Mouse (Mus musculus) ES-Bruce4 (cell line): ENCODE data around the gene Artn. TPM values are rescaled to one million over a fixed set of nuclear protein-coding genes. Genes with fewer than 3 reads are reported as not detected.

Source experiments
- H3K27ac ChIP-seq: 2 replicates; pipeline ENCODE4 v1.5.1; 2012; ENCODE audit warnings: low read length, inconsistent platforms; ENCODE audit not compliant: insufficient read depth
- H3K27me3 ChIP-seq: 2 replicates; pipeline ENCODE4 v1.6.1; 2012; ENCODE audit warnings: mild to moderate bottlenecking, low read length, inconsistent platforms; ENCODE audit not compliant: control insufficient read depth, poor library complexity, insufficient read depth, severe bottlenecking
- H3K36me3 ChIP-seq: 2 replicates; pipeline ENCODE4 v1.6.1; 2012; ENCODE audit warnings: inconsistent platforms, mild to moderate bottlenecking, low read length, moderate library complexity; ENCODE audit not compliant: control insufficient read depth, poor library complexity, insufficient read depth, severe bottlenecking
- H3K4me1 ChIP-seq: one replicate; pipeline ENCODE4 v1.8.1; 2011; ENCODE audit warnings: low read length; ENCODE audit not compliant: control insufficient read depth, insufficient read depth
- H3K4me3 ChIP-seq: 2 replicates; pipeline ENCODE4 v1.5.1; 2011; ENCODE audit warnings: low read depth, mild to moderate bottlenecking, low read length
- H3K9ac ChIP-seq: 2 replicates; pipeline ENCODE4 v1.6.1; 2012; ENCODE audit warnings: low read depth, mild to moderate bottlenecking, inconsistent platforms; ENCODE audit not compliant: poor library complexity, severe bottlenecking
- H3K9me3 ChIP-seq: replicated peaks from 2 replicates; pipeline ENCODE4 v1.6.1; 2012; ENCODE audit warnings: mild to moderate bottlenecking, low read length, inconsistent platforms; ENCODE audit not compliant: control insufficient read depth, poor library complexity, insufficient read depth, severe bottlenecking
- CTCF ChIP-seq: IDR thresholded peaks from one replicate; pipeline ENCODE4 v1.8.1; 2011; ENCODE audit warnings: low read depth, low read length
- EP300 ChIP-seq: IDR thresholded peaks from 2 replicates; pipeline ENCODE4 v1.6.1; 2011; ENCODE audit warnings: low read depth, low read length; ENCODE audit not compliant: insufficient read depth
- POLR2A ChIP-seq: IDR thresholded peaks from one replicate; pipeline ENCODE4 v1.8.1; 2011; ENCODE audit warnings: low read length; ENCODE audit not compliant: insufficient read depth
- polyA plus RNA-seq: library from polyadenylated mRNA; stranded (reverse); fragments of >200 nt; gene quantifications from 2 replicates; pipeline ENCODE4 v1.2.4, GENCODE M21; 2011; ENCODE audit warnings: low read depth; ENCODE audit not compliant: missing spikeins, insufficient read depth, insufficient read length

Artn gene
- polyA plus RNA-seq, 1 experiment, result 6.1 TPM

DNA sequence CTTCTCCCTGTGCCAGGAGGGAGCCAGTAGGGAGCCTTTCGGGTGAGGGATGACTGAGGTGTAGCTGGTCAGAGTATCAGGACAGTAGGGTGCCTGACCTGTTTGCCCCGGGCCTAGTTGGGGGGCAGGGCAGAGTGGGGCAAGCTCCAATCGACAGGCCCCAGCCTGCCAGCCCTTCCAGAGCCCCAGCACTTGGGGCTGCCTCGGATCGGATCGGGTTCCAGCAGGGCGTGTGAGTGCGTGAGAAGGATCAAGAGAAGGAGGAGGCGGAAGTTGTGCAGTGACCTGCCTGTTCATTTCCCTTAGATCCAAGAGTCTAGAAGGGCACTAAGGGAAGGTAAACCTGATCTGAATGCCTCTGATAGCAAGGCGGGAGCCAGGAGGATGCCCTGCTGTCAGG lies 43.4 kb upstream of the Artn start:
- Histone ChIP-seq H3K4me1 (no peaks in the 10 kb centered on the region), H3K9me3 (no peaks in the 10 kb centered on the region), H3K36me3 (no peaks in the 10 kb centered on the region), H3K27ac (no peak overlapping the region), H3K9ac (no peak overlapping the region), H3K27me3 (no peaks in the 10 kb centered on the region), H3K4me3 (0 out of 2 replicates have a peak overlapping the region, but pooled peaks have one; percentile 4)
- TF ChIP-seq CTCF, result no peak
- TF ChIP-seq EP300, result no peak
- no peak for TF ChIP-seq POLR2A

DNA sequence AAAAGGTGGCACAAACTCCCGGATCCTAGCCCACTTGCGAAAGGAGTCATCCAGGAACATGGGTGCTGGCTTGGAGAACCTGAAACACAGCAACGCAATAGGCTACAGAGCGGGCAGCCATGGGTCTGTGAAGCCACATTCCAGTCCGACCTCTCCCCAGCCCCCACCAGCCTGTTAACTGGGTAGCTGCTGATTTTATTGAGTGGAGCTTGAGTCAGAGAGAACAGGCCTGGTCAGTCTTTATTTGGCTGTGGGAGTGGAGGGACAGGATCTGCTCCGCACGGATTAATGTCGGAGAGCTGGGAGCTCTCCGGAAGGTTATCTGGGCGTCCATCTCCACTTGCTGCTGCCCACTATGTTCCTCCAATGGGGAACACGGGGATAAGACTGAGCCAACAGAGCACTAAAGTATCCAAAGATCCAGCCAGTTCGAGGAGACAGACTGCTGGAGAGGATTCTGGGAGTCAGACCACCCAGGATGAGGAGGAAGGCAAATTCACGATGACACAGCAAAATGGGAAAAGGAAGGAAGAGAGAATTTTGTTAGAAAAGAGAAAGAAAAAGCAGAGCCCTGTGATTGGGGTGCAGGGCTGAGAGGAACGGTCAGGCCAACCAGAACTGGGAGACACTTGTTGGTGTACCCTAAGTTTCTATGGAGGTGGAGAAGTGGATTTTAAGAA lies 34.9 kb upstream of the Artn start:
- Histone ChIP-seq H3K9ac (peak overlapping the region; percentile 66), H3K27ac (peak overlapping the region; percentile 89)
- TF ChIP-seq CTCF, result no peak
- peak; percentile 89 for TF ChIP-seq EP300
- TF ChIP-seq POLR2A, result no peak

DNA sequence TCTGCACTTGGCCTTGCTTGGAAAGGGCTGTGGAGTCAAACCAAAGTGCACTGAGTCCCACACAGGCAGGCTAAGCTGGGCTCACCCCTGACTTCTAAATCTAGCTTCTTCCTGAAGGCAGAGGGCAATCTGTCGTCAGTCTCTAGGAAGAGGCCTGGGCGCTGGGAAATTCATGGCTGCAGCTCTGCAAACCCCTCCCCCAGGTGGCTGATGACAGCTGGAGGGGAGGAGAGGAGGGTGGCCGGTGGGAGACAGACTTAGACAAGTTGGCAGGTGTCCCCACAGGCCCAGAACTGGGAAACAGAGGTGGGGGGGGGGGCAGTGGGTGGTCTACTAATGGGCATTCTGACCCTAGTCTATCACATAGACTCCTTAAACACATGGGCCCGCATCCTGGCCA lies 27.9 kb upstream of the Artn start:
- Histone ChIP-seq H3K27ac (no peak overlapping the region), H3K27me3 (no peaks in the 10 kb centered on the region), H3K9me3 (no peaks in the 10 kb centered on the region), H3K4me3 (no peak overlapping the region), H3K9ac (no peak overlapping the region), H3K36me3 (peaks cover 13% of the 10 kb centered on the region), H3K4me1 (peaks cover 1% of the 10 kb centered on the region)
- TF ChIP-seq POLR2A (no peak), CTCF (no peak), EP300 (no peak)

More for the DNA sequence above, 34.9 kb upstream of the Artn start:
- Histone ChIP-seq H3K36me3 (0 out of 2 replicates have a peak, but pooled peaks cover 4% of the 10 kb centered on the region), H3K4me1 (peaks cover 8% of the 10 kb centered on the region), H3K9me3 (no peaks in the 10 kb centered on the region), H3K27me3 (no peaks in the 10 kb centered on the region), H3K4me3 (peak overlapping the region; percentile 74)

- H3K4me3 ChIP-seq, result no peak overlapping the region
- no peaks in the 10 kb centered on the region for H3K36me3 ChIP-seq
- H3K9me3 ChIP-seq, result no peaks in the 10 kb centered on the region
- no peaks in the 10 kb centered on the region for H3K27me3 ChIP-seq
- H3K27ac ChIP-seq, result no peak overlapping the region
- H3K9ac ChIP-seq, result no peak overlapping the region
- TF ChIP-seq CTCF (no peak), POLR2A (no peak), EP300 (no peak)
- H3K4me1 ChIP-seq, result no peaks in the 10 kb centered on the region
Measured at GRCm38 (mm10) chr4:117947493-117947892, 17.9 kb upstream of the Artn start.

DNA sequence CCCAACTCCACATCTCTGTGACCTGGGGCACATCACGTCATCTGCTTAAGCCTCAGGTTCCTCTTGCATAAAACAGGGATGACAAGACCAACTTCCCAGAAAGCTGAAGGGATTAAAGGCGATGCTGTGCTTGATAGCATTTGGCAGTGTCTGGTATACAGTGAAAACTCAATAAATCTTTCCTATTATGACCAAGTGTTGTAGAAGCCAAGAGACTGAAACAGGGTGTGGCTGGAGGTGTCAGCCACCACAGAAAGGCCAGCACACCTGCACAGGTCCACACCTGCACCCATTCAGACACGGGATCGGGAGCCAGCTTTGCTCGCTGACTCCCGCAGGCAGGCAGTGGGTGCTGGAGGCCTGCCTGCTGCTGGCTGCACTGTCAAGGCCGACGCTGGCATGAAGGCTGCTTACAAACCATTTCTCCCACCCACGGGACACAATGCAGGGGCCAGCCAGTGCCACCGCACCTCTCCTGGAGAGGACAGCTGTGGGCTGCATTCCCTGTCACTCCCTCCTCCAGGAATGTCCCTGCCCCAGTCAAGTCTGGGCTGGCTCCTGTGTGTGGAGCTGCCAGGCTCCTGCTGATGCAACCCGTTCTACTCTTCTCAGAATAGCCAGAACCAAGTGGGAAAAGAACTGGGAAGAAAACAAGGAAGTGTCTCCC lies 17.2 kb upstream of the Artn start:
- TF ChIP-seq EP300, result no peak
- Histone ChIP-seq H3K27ac (no peak overlapping the region), H3K4me1 (no peaks in the 10 kb centered on the region), H3K36me3 (no peaks in the 10 kb centered on the region), H3K4me3 (no peak overlapping the region), H3K9me3 (no peaks in the 10 kb centered on the region), H3K27me3 (no peaks in the 10 kb centered on the region), H3K9ac (no peak overlapping the region)

DNA sequence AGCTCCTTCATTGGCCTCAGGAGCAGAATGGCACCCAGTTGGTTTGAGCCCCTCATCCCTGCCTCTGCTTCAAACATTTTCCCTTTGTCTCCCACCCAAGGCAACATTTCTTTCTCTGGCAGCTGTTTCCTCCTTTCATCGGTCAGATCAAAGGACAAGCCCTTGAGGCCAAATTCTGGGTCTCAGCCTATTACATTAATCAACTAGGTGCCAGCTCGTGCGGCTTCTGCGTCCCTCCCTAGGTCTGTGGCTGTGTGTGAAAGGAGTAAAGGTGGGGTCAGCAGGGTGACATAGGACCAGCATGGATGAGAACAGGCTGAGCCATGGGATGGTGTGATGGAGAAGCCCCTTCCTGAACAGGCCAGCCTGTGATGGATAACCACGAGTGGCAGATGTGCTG lies 13.8 kb upstream of the Artn start:
- Histone ChIP-seq H3K9ac (no peak overlapping the region), H3K4me1 (no peaks in the 10 kb centered on the region), H3K9me3 (no peaks in the 10 kb centered on the region), H3K4me3 (no peak overlapping the region), H3K36me3 (peaks cover 2% of the 10 kb centered on the region; the same call in 1 of the 2 replicates), H3K27me3 (no peaks in the 10 kb centered on the region), H3K27ac (no peak overlapping the region)
- TF ChIP-seq POLR2A, result no peak
- no peak for TF ChIP-seq CTCF
- TF ChIP-seq EP300, result no peak
